Mouse (Mus musculus): ENCODE results near the gene Hnrnpd. TPM values are rescaled to one million over a fixed set of nuclear protein-coding genes. Genes with fewer than 3 reads are reported as not detected.
A peak's percentile ranks its signal among the peaks of the same experiment; 100 is the strongest.

Gene Hnrnpd
- polyA plus RNA-seq, 1 experiment from 2014 or later: 28.9 TPM

DNA sequence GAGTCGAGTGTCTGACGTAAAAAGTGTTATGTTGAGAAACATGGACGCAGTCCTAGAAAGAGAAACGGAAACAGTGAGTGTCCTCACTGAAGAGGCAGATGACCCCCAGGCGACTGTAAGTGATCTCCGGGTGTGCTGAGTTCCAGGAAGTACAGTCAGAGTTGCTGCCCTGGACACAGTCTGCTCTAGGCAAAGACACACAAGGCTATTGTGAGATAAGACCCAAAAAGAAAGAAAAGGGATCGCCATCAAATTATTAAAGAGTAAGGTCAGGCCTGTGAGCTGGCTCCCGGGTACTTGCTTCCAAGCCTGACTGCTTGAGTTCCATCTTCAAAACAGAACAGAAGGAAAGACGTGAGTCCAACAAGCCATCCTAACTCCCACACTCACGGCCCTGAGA lies 37.5 kb downstream of the Hnrnpd start:
- Histone ChIP-seq H3K4me2 (ENCODE audit: low read length) (no peak overlapping the region), H3K9ac (ENCODE audit: low read depth, low read length) (no peak overlapping the region), H3K4me1 (ENCODE audit: control insufficient read depth, insufficient read depth, low read depth, low read length) (no peaks in the 10 kb centered on the region), H3K4me3 (ENCODE audit: low read length) (no peak overlapping the region), H3K36me3 (ENCODE audit: control insufficient read depth, insufficient read depth, low read length) (0 out of 2 replicates have a peak, but pooled peaks cover 2% of the 10 kb centered on the region), H3K9me3 (ENCODE audit: control insufficient read depth, low read length) (peaks cover 8% of the 10 kb centered on the region; the same call in 1 of the 2 replicates), H3K27ac (ENCODE audit: low read depth, low read length) (no peak overlapping the region), H3K27me3 (replicated peaks; ENCODE audit: control insufficient read depth, insufficient read depth, low read length) (no peaks in the 10 kb centered on the region)
- ATAC-seq: no peak
- 79% methylated on average over 10 of the region's 10 CpGs for WGBS

DNA sequence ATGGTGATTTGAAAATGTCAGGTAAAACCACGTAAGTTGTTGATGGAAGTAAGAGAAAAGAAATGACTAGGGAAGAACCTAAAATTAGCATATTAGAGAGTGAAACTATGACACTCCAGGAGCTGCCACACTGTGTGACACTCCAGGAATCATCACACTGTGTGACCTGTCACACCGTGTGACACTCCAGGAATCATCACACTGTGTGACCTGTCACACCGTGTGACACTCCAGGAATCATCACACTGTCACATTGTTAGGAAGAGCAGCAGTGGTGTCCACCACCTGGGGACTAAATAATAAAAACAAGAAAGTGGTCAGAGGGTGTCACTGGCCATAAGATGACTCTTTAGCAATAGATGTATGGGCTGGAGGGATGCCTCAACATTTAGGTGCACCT lies 39.3 kb downstream of the Hnrnpd start:
- no peaks in the 10 kb centered on the region for H3K27me3 ChIP-seq (replicated peaks; ENCODE audit: control insufficient read depth, insufficient read depth, low read length)
- H3K9me3 ChIP-seq (ENCODE audit: control insufficient read depth, low read length): 0 out of 2 replicates have a peak, but pooled peaks cover 2% of the 10 kb centered on the region
- no peak overlapping the region for H3K4me2 ChIP-seq (ENCODE audit: low read length)
- no peak overlapping the region for H3K27ac ChIP-seq (ENCODE audit: low read depth, low read length)
- H3K4me1 ChIP-seq (ENCODE audit: control insufficient read depth, insufficient read depth, low read depth, low read length): no peaks in the 10 kb centered on the region
- no peaks in the 10 kb centered on the region for H3K36me3 ChIP-seq (ENCODE audit: control insufficient read depth, insufficient read depth, low read length)
- H3K9ac ChIP-seq (ENCODE audit: low read depth, low read length): no peak overlapping the region
- 0 out of 2 replicates have a peak, but pooled peaks have one; percentile 37 for ATAC-seq
- 71% methylated on average over 3 of the region's 3 CpGs for WGBS
- no peak overlapping the region for H3K4me3 ChIP-seq (ENCODE audit: low read length)

DNA sequence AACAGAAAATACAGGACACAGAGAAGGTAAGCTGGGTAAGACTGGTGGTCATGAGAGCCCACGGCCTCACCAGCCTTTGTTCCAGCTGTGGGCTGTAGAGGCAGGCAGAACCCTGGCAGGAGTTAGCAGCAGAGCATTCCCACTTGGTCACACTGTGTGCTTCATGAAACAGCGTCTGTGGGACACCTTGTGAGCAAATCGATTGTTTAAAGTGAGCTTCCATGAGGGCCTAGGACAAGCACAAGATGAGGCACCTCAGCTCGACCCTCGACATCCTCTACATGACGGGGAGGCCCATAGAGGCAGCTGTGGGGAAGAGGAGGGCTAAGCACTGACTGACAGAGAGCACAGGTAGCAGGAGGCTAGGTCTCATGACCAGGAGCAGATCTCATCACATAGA lies 46.8 kb downstream of the Hnrnpd start:
- no peak for ATAC-seq
- Histone ChIP-seq H3K4me3 (ENCODE audit: low read length) (no peak overlapping the region), H3K4me1 (ENCODE audit: control insufficient read depth, insufficient read depth, low read depth, low read length) (no peaks in the 10 kb centered on the region), H3K4me2 (ENCODE audit: low read length) (no peak overlapping the region), H3K27me3 (replicated peaks; ENCODE audit: control insufficient read depth, insufficient read depth, low read length) (no peaks in the 10 kb centered on the region), H3K27ac (ENCODE audit: low read depth, low read length) (no peak overlapping the region), H3K9me3 (ENCODE audit: control insufficient read depth, low read length) (no peaks in the 10 kb centered on the region), H3K9ac (ENCODE audit: low read depth, low read length) (no peak overlapping the region), H3K36me3 (ENCODE audit: control insufficient read depth, insufficient read depth, low read length) (no peaks in the 10 kb centered on the region)
- 86% methylated on average over 6 of the region's 6 CpGs for WGBS

DNA sequence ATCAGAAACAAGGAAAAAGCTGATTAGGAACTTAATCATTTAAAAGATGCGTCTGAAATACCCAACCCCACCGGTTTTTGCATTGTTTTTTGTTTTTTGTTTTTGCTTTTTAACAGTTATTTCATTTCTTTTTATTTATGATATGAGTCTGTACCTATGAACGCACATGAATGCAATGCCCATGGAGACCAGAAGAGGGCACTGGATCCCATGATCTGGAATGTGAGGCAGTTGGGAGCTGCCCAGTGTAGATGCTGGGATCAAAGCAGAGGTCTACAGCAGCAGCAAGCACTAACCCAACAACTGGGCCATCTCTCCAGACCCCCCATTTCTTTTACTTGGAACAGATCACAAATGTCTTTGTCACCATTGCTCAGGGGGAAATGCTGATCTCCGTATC lies 50.8 kb downstream of the Hnrnpd start:
- WGBS: 50% methylated on average over 4 of the region's 4 CpGs
- no peak for ATAC-seq
- H3K27ac ChIP-seq (ENCODE audit: low read depth, low read length): no peak overlapping the region
- no peak overlapping the region for H3K4me2 ChIP-seq (ENCODE audit: low read length)
- H3K36me3 ChIP-seq (ENCODE audit: control insufficient read depth, insufficient read depth, low read length): no peaks in the 10 kb centered on the region
- H3K4me3 ChIP-seq (ENCODE audit: low read length): no peak overlapping the region
- no peaks in the 10 kb centered on the region for H3K27me3 ChIP-seq (replicated peaks; ENCODE audit: control insufficient read depth, insufficient read depth, low read length)
- H3K4me1 ChIP-seq (ENCODE audit: control insufficient read depth, insufficient read depth, low read depth, low read length): no peaks in the 10 kb centered on the region
- H3K9ac ChIP-seq (ENCODE audit: low read depth, low read length): no peak overlapping the region
- no peaks in the 10 kb centered on the region for H3K9me3 ChIP-seq (ENCODE audit: control insufficient read depth, low read length)

DNA sequence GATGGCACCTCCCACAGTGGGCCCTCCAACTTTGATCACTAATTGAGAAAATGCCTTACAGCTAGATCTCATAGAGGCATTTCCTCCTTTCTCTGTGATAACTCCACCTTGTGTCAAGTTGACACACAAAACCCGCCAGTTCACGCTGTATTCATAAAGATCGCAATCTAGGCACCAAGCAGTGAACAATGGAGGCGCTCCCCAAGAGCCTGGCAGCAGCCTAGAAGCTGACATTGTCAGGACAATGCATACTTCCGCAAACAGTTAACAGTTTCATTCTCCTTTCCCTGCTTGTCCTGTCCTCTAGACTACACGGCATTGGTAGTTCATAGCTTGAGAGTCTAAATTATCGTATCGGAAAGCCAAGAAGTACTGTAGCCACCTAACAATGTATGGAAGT lies 56.7 kb downstream of the Hnrnpd start:
- H3K9ac ChIP-seq (ENCODE audit: low read depth, low read length): no peak overlapping the region
- ATAC-seq: no peak
- H3K36me3 ChIP-seq (ENCODE audit: control insufficient read depth, insufficient read depth, low read length): no peaks in the 10 kb centered on the region
- H3K9me3 ChIP-seq (ENCODE audit: control insufficient read depth, low read length): no peaks in the 10 kb centered on the region
- WGBS: 65% methylated on average over 8 of the region's 8 CpGs
- H3K27me3 ChIP-seq (replicated peaks; ENCODE audit: control insufficient read depth, insufficient read depth, low read length): no peaks in the 10 kb centered on the region
- H3K4me1 ChIP-seq (ENCODE audit: control insufficient read depth, insufficient read depth, low read depth, low read length): no peaks in the 10 kb centered on the region
- no peak overlapping the region for H3K4me3 ChIP-seq (ENCODE audit: low read length)
- no peak overlapping the region for H3K27ac ChIP-seq (ENCODE audit: low read depth, low read length)
- H3K4me2 ChIP-seq (ENCODE audit: low read length): no peak overlapping the region

DNA sequence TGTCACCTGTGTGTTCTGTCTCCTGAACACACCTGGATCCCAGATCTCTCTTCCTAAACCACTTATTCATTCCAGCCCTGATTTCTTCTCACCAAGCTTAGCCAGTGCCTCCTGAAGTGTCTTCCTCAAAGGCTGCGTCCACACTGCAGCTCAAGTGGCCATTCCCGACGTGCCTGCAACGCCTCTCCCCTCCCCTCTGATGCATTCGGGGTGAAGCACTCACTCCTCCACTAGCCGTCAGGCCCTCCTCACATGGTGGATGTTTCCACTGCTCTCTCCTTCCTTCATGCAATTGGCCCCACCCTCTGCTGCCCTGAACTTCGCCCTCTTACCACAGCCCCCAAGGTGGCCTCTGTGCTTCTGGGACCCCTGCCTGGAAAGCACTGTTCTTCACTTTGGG lies 63.2 kb downstream of the Hnrnpd start:
- H3K4me3 ChIP-seq (ENCODE audit: low read length): no peak overlapping the region
- H3K4me1 ChIP-seq (ENCODE audit: control insufficient read depth, insufficient read depth, low read depth, low read length): no peaks in the 10 kb centered on the region
- WGBS: 54% methylated on average over 7 of the region's 7 CpGs
- no peaks in the 10 kb centered on the region for H3K9me3 ChIP-seq (ENCODE audit: control insufficient read depth, low read length)
- H3K27me3 ChIP-seq (replicated peaks; ENCODE audit: control insufficient read depth, insufficient read depth, low read length): no peaks in the 10 kb centered on the region
- H3K4me2 ChIP-seq (ENCODE audit: low read length): no peak overlapping the region
- no peak for ATAC-seq
- no peak overlapping the region for H3K27ac ChIP-seq (ENCODE audit: low read depth, low read length)
- H3K36me3 ChIP-seq (ENCODE audit: control insufficient read depth, insufficient read depth, low read length): no peaks in the 10 kb centered on the region
- no peak overlapping the region for H3K9ac ChIP-seq (ENCODE audit: low read depth, low read length)

DNA sequence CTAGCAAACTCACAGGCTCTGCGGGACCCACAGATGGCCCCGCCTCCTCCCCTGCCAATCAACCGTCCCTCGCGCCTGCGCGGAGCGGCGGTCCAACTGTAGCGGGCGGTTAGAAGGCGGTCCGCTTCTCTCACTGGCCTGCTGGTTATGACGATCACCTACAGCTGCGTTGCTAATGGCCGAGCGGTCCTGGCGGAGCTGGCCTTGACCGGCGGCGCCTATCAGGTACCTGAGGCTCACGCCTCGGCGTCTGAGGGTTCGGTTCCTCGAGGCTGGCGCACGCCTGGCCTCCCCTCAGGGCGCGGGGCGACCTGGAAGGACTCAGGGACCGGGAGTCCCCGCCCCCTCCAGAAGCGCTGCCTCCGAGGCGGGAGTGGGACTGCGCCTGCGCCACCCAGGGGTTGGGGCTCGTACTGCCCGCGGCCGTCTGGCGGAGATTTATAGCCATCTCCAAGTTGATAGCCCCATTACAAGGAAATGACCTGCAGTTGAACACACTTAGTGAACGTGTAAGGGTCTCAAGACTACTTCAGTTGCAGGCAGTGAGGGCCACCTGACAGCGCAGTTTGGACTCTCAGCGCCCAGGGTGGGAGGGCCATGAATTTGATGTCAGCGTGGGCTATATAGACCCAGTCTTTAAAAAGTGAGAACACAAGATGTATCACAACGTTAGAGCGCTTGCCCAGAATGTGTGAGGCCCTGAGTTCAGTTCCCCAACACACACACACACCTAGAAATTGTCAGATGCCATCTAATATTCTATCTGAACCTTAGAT lies 72.4 kb downstream of the Hnrnpd start, which contains the start of gene Vamp9:
Gene Vamp9, plus strand, starts transcription at position 74 of the 776 bp plus-strand sequence.
- Histone ChIP-seq H3K9ac (ENCODE audit: low read depth, low read length) (peak within 1 kb of the TSS; percentile 83), H3K9me3 (ENCODE audit: control insufficient read depth, low read length) (no peaks in the 10 kb centered on the region), H3K36me3 (ENCODE audit: control insufficient read depth, insufficient read depth, low read length) (no peaks in the 10 kb centered on the region), H3K4me1 (ENCODE audit: control insufficient read depth, insufficient read depth, low read depth, low read length) (no peaks in the 10 kb centered on the region), H3K4me3 (ENCODE audit: low read length) (peak within 1 kb of the TSS; percentile 79), H3K27ac (ENCODE audit: low read depth, low read length) (peak within 1 kb of the TSS; percentile 84), H3K4me2 (ENCODE audit: low read length) (peak within 1 kb of the TSS; percentile 76), H3K27me3 (replicated peaks; ENCODE audit: control insufficient read depth, insufficient read depth, low read length) (no peaks in the 10 kb centered on the region)
- 5% methylated on average over 43 of the region's 49 CpGs for WGBS
- ATAC-seq: peak; percentile 100

Other genes starting within 250 kb of the Hnrnpd start
- 43.5 and 45.7 TPM in 2 replicates for gene Rasgef1b, start 249.9 kb downstream of the Hnrnpd start, polyA plus RNA-seq (2015; fragmentation: Nextera tagmentation; extraction: Ambion mirVana)
- 0.34 and 0.61 TPM in 2 replicates for gene Vamp9, start 72.7 kb downstream of the Hnrnpd start, polyA plus RNA-seq (2015; fragmentation: Nextera tagmentation; extraction: Ambion mirVana)
- 2.7 and 2.8 TPM in 2 replicates for gene 4930524J08Rik, start 123 bp upstream of the Hnrnpd start, polyA plus RNA-seq (2015; fragmentation: Nextera tagmentation; extraction: Ambion mirVana)
- 158 and 173 TPM in 2 replicates for gene Hnrnpdl, start 60.7 kb upstream of the Hnrnpd start, polyA plus RNA-seq (2015; fragmentation: Nextera tagmentation; extraction: Ambion mirVana)
- 56.9 and 62.2 TPM in 2 replicates for gene Enoph1, start 61.0 kb upstream of the Hnrnpd start, polyA plus RNA-seq (2015; fragmentation: Nextera tagmentation; extraction: Ambion mirVana)
- 37.1 and 37.2 TPM in 2 replicates for gene Tmem150c, start 180.9 kb upstream of the Hnrnpd start, polyA plus RNA-seq (2015; fragmentation: Nextera tagmentation; extraction: Ambion mirVana)